Mouse (Mus musculus): ENCODE results near the gene Oscar. TPM values are rescaled to one million over a fixed set of nuclear protein-coding genes. Genes with fewer than 3 reads are reported as not detected.

The Oscar gene
- polyA plus RNA-seq, 1 experiment from 2014 or later = 0.41 TPM

GRCm38 (mm10) chr7:3586255-3586654 lies 29.7 kb downstream of the Oscar start:
- Histone ChIP-seq H3K27me3 (ENCODE audit: control insufficient read depth, insufficient read depth, low read length) (no peaks in the 10 kb centered on the region), H3K4me2 (replicated peaks; ENCODE audit: low read depth, low read length) (no peak overlapping the region), H3K27ac (ENCODE audit: low read length) (no peak overlapping the region), H3K9me3 (ENCODE audit: control insufficient read depth, low read depth, low read length) (no peaks in the 10 kb centered on the region), H3K9ac (replicated peaks; ENCODE audit: low read depth, low read length) (no peak overlapping the region), H3K4me3 (ENCODE audit: low read depth, low read length) (no peak overlapping the region), H3K36me3 (ENCODE audit: control insufficient read depth, insufficient read depth, low read length) (no peaks in the 10 kb centered on the region), H3K4me1 (ENCODE audit: control insufficient read depth, insufficient read depth, low read length) (no peaks in the 10 kb centered on the region)
- no peak for ATAC-seq (ENCODE audit: insufficient number of reproducible peaks, insufficient read depth, low FRiP score, low read depth)
- 7% methylated on average over 5 of the region's 5 CpGs for WGBS

GRCm38 (mm10) chr7:3585763-3586162 lies 30.2 kb downstream of the Oscar start:
- no peaks in the 10 kb centered on the region for H3K27me3 ChIP-seq (ENCODE audit: control insufficient read depth, insufficient read depth, low read length)
- ATAC-seq (ENCODE audit: insufficient number of reproducible peaks, insufficient read depth, low FRiP score, low read depth) = no peak
- 13% methylated on average over 6 of the region's 6 CpGs for WGBS
- no peaks in the 10 kb centered on the region for H3K4me1 ChIP-seq (ENCODE audit: control insufficient read depth, insufficient read depth, low read length)
- no peak overlapping the region for H3K27ac ChIP-seq (ENCODE audit: low read length)
- no peak overlapping the region for H3K4me2 ChIP-seq (replicated peaks; ENCODE audit: low read depth, low read length)
- no peaks in the 10 kb centered on the region for H3K36me3 ChIP-seq (ENCODE audit: control insufficient read depth, insufficient read depth, low read length)
- H3K9ac ChIP-seq (replicated peaks; ENCODE audit: low read depth, low read length) = no peak overlapping the region
- H3K4me3 ChIP-seq (ENCODE audit: low read depth, low read length) = no peak overlapping the region
- no peaks in the 10 kb centered on the region for H3K9me3 ChIP-seq (ENCODE audit: control insufficient read depth, low read depth, low read length)

- Histone ChIP-seq H3K9me3 (ENCODE audit: control insufficient read depth, low read depth, low read length) (no peaks in the 10 kb centered on the region), H3K4me2 (replicated peaks; ENCODE audit: low read depth, low read length) (no peak overlapping the region), H3K27me3 (ENCODE audit: control insufficient read depth, insufficient read depth, low read length) (no peaks in the 10 kb centered on the region), H3K27ac (ENCODE audit: low read length) (no peak overlapping the region), H3K36me3 (ENCODE audit: control insufficient read depth, insufficient read depth, low read length) (no peaks in the 10 kb centered on the region), H3K9ac (replicated peaks; ENCODE audit: low read depth, low read length) (no peak overlapping the region), H3K4me1 (ENCODE audit: control insufficient read depth, insufficient read depth, low read length) (no peaks in the 10 kb centered on the region), H3K4me3 (ENCODE audit: low read depth, low read length) (no peak overlapping the region)
- no peak for ATAC-seq (ENCODE audit: insufficient number of reproducible peaks, insufficient read depth, low FRiP score, low read depth)
- WGBS = 44% methylated on average over 2 of the region's 2 CpGs
These were observed 35.9 kb downstream of the Oscar start for GRCm38 (mm10) chr7:3580029-3580428.

- no peak overlapping the region for H3K4me2 ChIP-seq (replicated peaks; ENCODE audit: low read depth, low read length)
- H3K36me3 ChIP-seq (ENCODE audit: control insufficient read depth, insufficient read depth, low read length) = no peaks in the 10 kb centered on the region
- no peaks in the 10 kb centered on the region for H3K9me3 ChIP-seq (ENCODE audit: control insufficient read depth, low read depth, low read length)
- H3K27me3 ChIP-seq (ENCODE audit: control insufficient read depth, insufficient read depth, low read length) = no peaks in the 10 kb centered on the region
- H3K4me1 ChIP-seq (ENCODE audit: control insufficient read depth, insufficient read depth, low read length) = no peaks in the 10 kb centered on the region
- WGBS = 61% methylated on average over 6 of the region's 6 CpGs
- no peak overlapping the region for H3K27ac ChIP-seq (ENCODE audit: low read length)
- no peak for ATAC-seq (ENCODE audit: insufficient number of reproducible peaks, insufficient read depth, low FRiP score, low read depth)
- no peak overlapping the region for H3K4me3 ChIP-seq (ENCODE audit: low read depth, low read length)
- H3K9ac ChIP-seq (replicated peaks; ENCODE audit: low read depth, low read length) = no peak overlapping the region
These were observed 36.9 kb downstream of the Oscar start for GRCm38 (mm10) chr7:3578952-3579546.

- Histone ChIP-seq H3K9ac (replicated peaks; ENCODE audit: low read depth, low read length) (no peak overlapping the region), H3K4me2 (replicated peaks; ENCODE audit: low read depth, low read length) (no peak overlapping the region), H3K4me3 (ENCODE audit: low read depth, low read length) (no peak overlapping the region), H3K36me3 (ENCODE audit: control insufficient read depth, insufficient read depth, low read length) (no peaks in the 10 kb centered on the region), H3K4me1 (ENCODE audit: control insufficient read depth, insufficient read depth, low read length) (no peaks in the 10 kb centered on the region), H3K27me3 (ENCODE audit: control insufficient read depth, insufficient read depth, low read length) (no peaks in the 10 kb centered on the region), H3K27ac (ENCODE audit: low read length) (no peak overlapping the region), H3K9me3 (ENCODE audit: control insufficient read depth, low read depth, low read length) (no peaks in the 10 kb centered on the region)
- ATAC-seq (ENCODE audit: insufficient number of reproducible peaks, insufficient read depth, low FRiP score, low read depth) = no peak
- WGBS = 83% methylated on average over 2 of the region's 2 CpGs
These were observed 37.8 kb downstream of the Oscar start for GRCm38 (mm10) chr7:3578196-3578595.

GRCm38 (mm10) chr7:3576354-3577124 lies 39.4 kb downstream of the Oscar start:
- no peak for ATAC-seq (ENCODE audit: insufficient number of reproducible peaks, insufficient read depth, low FRiP score, low read depth)
- no peaks in the 10 kb centered on the region for H3K4me1 ChIP-seq (ENCODE audit: control insufficient read depth, insufficient read depth, low read length)
- WGBS = 80% methylated on average over 5 of the region's 5 CpGs

GRCm38 (mm10) chr7:3574216-3574615 lies 41.7 kb downstream of the Oscar start:
- no peak overlapping the region for H3K27ac ChIP-seq (ENCODE audit: low read length)
- H3K9me3 ChIP-seq (ENCODE audit: control insufficient read depth, low read depth, low read length) = no peaks in the 10 kb centered on the region
- H3K4me2 ChIP-seq (replicated peaks; ENCODE audit: low read depth, low read length) = no peak overlapping the region
- ATAC-seq (ENCODE audit: insufficient number of reproducible peaks, insufficient read depth, low FRiP score, low read depth) = no peak
- 57% methylated on average over 5 of the region's 5 CpGs for WGBS
- H3K4me3 ChIP-seq (ENCODE audit: low read depth, low read length) = no peak overlapping the region
- no peaks in the 10 kb centered on the region for H3K27me3 ChIP-seq (ENCODE audit: control insufficient read depth, insufficient read depth, low read length)
- H3K4me1 ChIP-seq (ENCODE audit: control insufficient read depth, insufficient read depth, low read length) = no peaks in the 10 kb centered on the region
- H3K36me3 ChIP-seq (ENCODE audit: control insufficient read depth, insufficient read depth, low read length) = no peaks in the 10 kb centered on the region
- no peak overlapping the region for H3K9ac ChIP-seq (replicated peaks; ENCODE audit: low read depth, low read length)

More at GRCm38 (mm10) chr7:3576354-3577124, 39.4 kb downstream of the Oscar start:
- H3K4me2 ChIP-seq (replicated peaks; ENCODE audit: low read depth, low read length) = no peak overlapping the region
- H3K9ac ChIP-seq (replicated peaks; ENCODE audit: low read depth, low read length) = no peak overlapping the region
- no peaks in the 10 kb centered on the region for H3K36me3 ChIP-seq (ENCODE audit: control insufficient read depth, insufficient read depth, low read length)
- no peaks in the 10 kb centered on the region for H3K9me3 ChIP-seq (ENCODE audit: control insufficient read depth, low read depth, low read length)
- no peak overlapping the region for H3K4me3 ChIP-seq (ENCODE audit: low read depth, low read length)
- H3K27ac ChIP-seq (ENCODE audit: low read length) = no peak overlapping the region
- no peaks in the 10 kb centered on the region for H3K27me3 ChIP-seq (ENCODE audit: control insufficient read depth, insufficient read depth, low read length)

GRCm38 (mm10) chr7:3571847-3572246 lies 44.1 kb downstream of the Oscar start:
- ATAC-seq (ENCODE audit: insufficient number of reproducible peaks, insufficient read depth, low FRiP score, low read depth) = no peak
- H3K4me2 ChIP-seq (replicated peaks; ENCODE audit: low read depth, low read length) = no peak overlapping the region
- H3K9ac ChIP-seq (replicated peaks; ENCODE audit: low read depth, low read length) = no peak overlapping the region
- no peak overlapping the region for H3K27ac ChIP-seq (ENCODE audit: low read length)
- WGBS = 76% methylated on average over 1 of the region's 1 CpGs
- H3K36me3 ChIP-seq (ENCODE audit: control insufficient read depth, insufficient read depth, low read length) = no peaks in the 10 kb centered on the region
- H3K9me3 ChIP-seq (ENCODE audit: control insufficient read depth, low read depth, low read length) = no peaks in the 10 kb centered on the region
- H3K4me1 ChIP-seq (ENCODE audit: control insufficient read depth, insufficient read depth, low read length) = no peaks in the 10 kb centered on the region
- H3K27me3 ChIP-seq (ENCODE audit: control insufficient read depth, insufficient read depth, low read length) = no peaks in the 10 kb centered on the region
- H3K4me3 ChIP-seq (ENCODE audit: low read depth, low read length) = no peak overlapping the region
